Mouse (Mus musculus) kidney, adult 2 months (tissue): ENCODE measurements at regions not wholly inside any gene's neighbourhood (a gene's known extent, or its start where the extent isn't known, plus 50 kb on each side); places are given as distances from the start of the nearest gene placed in this dataset.

Experiments
- CTCF ChIP-seq: fragments of 200-500 bp; conservative IDR thresholded peaks from 2 replicates; pipeline ENCODE4 v1.5.1; 2011; ENCODE audit warnings: low read depth, mild to moderate bottlenecking, control low read depth, low read length, moderate library complexity, mixed read lengths; ENCODE audit not compliant: insufficient read depth, insufficient read length
- POLR2A ChIP-seq: fragments of 200-500 bp; IDR thresholded peaks from one replicate; pipeline ENCODE4 v1.6.1; 2011; ENCODE audit warnings: low read depth, low read length, control low read depth

- TF ChIP-seq CTCF (no peak), POLR2A (no peak)
Observed at GRCm38 (mm10) chr6:64800965-64801364, 72.0 kb downstream of the Atoh1 start.
